In the genomic region with DNA sequence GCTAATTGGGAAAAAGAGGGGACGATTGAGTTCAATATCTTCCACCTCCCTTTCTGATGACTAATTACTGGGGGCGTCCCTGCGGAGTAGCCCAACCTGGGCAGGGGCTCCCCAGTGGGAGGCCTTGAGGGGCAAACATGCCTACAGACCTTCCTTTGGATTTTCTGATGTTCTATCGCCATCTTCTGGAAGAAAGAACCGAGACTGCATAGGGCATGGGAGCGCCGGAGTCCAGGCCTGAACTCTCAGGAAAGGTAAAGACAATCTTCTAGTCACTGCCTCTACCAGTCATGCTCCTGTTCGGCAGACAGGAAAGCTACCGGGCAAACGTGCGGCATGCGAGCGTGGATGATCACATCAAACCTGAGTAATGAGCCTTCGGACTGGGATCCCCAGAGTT, we compare ENCODE assay signal across 9 mouse cellular contexts.
DNase-seq lines count a peak whose midpoint lies in the region; ATAC-seq and TF ChIP-seq lines count a peak whose summit lies in the region.
"Had no signal": no experiment of that assay in that cellular context is flagged by ENCODE, and none has a peak within 500 bp of the region (broad histone marks: within the 10 kb centered on the region; RNA-seq: fewer than 3 reads in every experiment).

No protein-coding gene starts in this region.

- H3K4me3 ChIP-seq in kidney, embryonic 14.5 days (ENCODE audit: low read length): no peak overlapping the region
- no peak overlapping the region for H3K4me3 ChIP-seq in ES-E14 (ENCODE audit: insufficient read depth in 1 of 2, low read depth in 1 of 2, low read length in 2 of 2, poor library complexity in 1 of 2, severe bottlenecking in 1 of 2)
- H3K4me3 ChIP-seq: embryonic facial prominence, embryonic 12.5 days; limb, embryonic 13.5 days had no signal

- 35% methylated on average over 14 of the region's 14 CpGs for WGBS in kidney, embryonic 14.5 days

- no peak overlapping the region for H3K27ac ChIP-seq in kidney, embryonic 14.5 days (ENCODE audit: low read depth, low read length)
- H3K27ac ChIP-seq in ES-E14 (ENCODE audit: insufficient read depth, low read depth, low read length, poor library complexity, severe bottlenecking): no peak overlapping the region
- H3K27ac ChIP-seq: embryonic facial prominence, embryonic 12.5 days; limb, embryonic 13.5 days had no signal

- intact Hi-C loops in left cerebral cortex, postnatal 4 days (cut with DNase I): no loop called here

- no peaks in the 10 kb centered on the region for H3K4me1 ChIP-seq in kidney, embryonic 14.5 days (ENCODE audit: control insufficient read depth, insufficient read depth, low read length)
- no peaks in the 10 kb centered on the region for H3K4me1 ChIP-seq in ES-E14 (ENCODE audit: control insufficient read depth in 2 of 2, insufficient read depth in 2 of 2, low read length in 2 of 2, poor library complexity in 1 of 2)

- H3K9ac ChIP-seq in kidney, embryonic 14.5 days (ENCODE audit: low read depth, low read length): no peak overlapping the region
- H3K9ac ChIP-seq in ES-E14 (ENCODE audit: insufficient read depth, low read depth, low read length, poor library complexity, severe bottlenecking): no peak overlapping the region
- H3K9ac ChIP-seq: embryonic facial prominence, embryonic 12.5 days; limb, embryonic 13.5 days had no signal

- in situ Hi-C loops in ES-E14 (cut with MboI; ENCODE audit: low sequenced_read_pairs in 2 of 2, unreplicated experiment in 2 of 2): no loop called here

- H3K4me2 ChIP-seq in kidney, embryonic 14.5 days (replicated peaks; ENCODE audit: low read depth, low read length): no peak overlapping the region
- H3K4me2 ChIP-seq: embryonic facial prominence, embryonic 12.5 days; limb, embryonic 13.5 days had no signal

- DNase-seq in kidney, adult 11 months: no peak
- peak; percentile 33 for DNase-seq in ES-E14 (ENCODE audit: low read depth, low spot score)
- DNase-seq in embryo, embryonic 11 days: peak; percentile 59
- DNase-seq in left cerebral cortex, postnatal 4 days: peak; percentile 5
- DNase-seq in adrenal gland, postnatal 4 days (ENCODE audit: low spot score in 2 of 2): no peak
- DNase-seq in spleen, postnatal 4 days (ENCODE audit: low spot score in 2 of 2): no peak

- H3K27me3 ChIP-seq in kidney, embryonic 14.5 days (ENCODE audit: control insufficient read depth, insufficient read depth, low read length): no peaks in the 10 kb centered on the region
- H3K27me3 ChIP-seq: embryonic facial prominence, embryonic 12.5 days; limb, embryonic 13.5 days had no signal

- peak; percentile 49; the same call in 1 of the 2 replicates for ATAC-seq in kidney, embryonic 14.5 days (ENCODE audit: low FRiP score, low TSS enrichment)

- H3K36me3 ChIP-seq in kidney, embryonic 14.5 days (ENCODE audit: control insufficient read depth, insufficient read depth, low read length): no peaks in the 10 kb centered on the region
- H3K36me3 ChIP-seq in ES-E14 (ENCODE audit: control insufficient read depth, insufficient read depth, low read length, poor library complexity, severe bottlenecking): no peaks in the 10 kb centered on the region
- H3K36me3 ChIP-seq: embryonic facial prominence, embryonic 12.5 days; limb, embryonic 13.5 days had no signal

- no peaks in the 10 kb centered on the region for H3K9me3 ChIP-seq in kidney, embryonic 14.5 days (ENCODE audit: control insufficient read depth, low read length)
- no peaks in the 10 kb centered on the region for H3K9me3 ChIP-seq in ES-E14 (ENCODE audit: control insufficient read depth, insufficient read depth, low read depth, low read length)
- H3K9me3 ChIP-seq: embryonic facial prominence, embryonic 12.5 days; limb, embryonic 13.5 days had no signal

TF ChIP-seq in ES-E14, 5 proteins besides CTCF, POLR2A, EP300 and RAD21:
- TF ChIP-seq CHD2 (IDR thresholded peaks at IDR 0.05; ENCODE audit: low read depth, low read length) (no peak), MAFK (IDR thresholded peaks at IDR 0.05; ENCODE audit: insufficient read depth, low read depth, low read length) (no peak), ZNF384 (IDR thresholded peaks at IDR 0.05; ENCODE audit: low read depth, low read length) (no peak), ZC3H11A (IDR thresholded peaks at IDR 0.05; ENCODE audit: borderline replicate concordance, low read depth, low read length) (no peak), HCFC1 (IDR thresholded peaks at IDR 0.05; ENCODE audit: borderline replicate concordance, insufficient read depth, low read length) (no peak)
TF ChIP-seq in ES-E14: peak in this region for 0.

Comparison
In these comparisons a context has a peak if more than half of its experiments do, and no peak if none do; other contexts are left out.
1. DNase-seq: peak in ES-E14 (single experiment), embryo, embryonic 11 days (single experiment) and left cerebral cortex, postnatal 4 days (single experiment); none in kidney, adult 11 months (single experiment), adrenal gland, postnatal 4 days (0 of 2) and spleen, postnatal 4 days (0 of 2).